Mouse (Mus musculus) myocyte (in vitro differentiated cells): Measurements from ENCODE around the gene Igf1r.

ENCODE experiments used
- E2F4 ChIP-seq: IDR thresholded peaks from one replicate; pipeline ENCODE4 v1.6.1; 2011; ENCODE audit warnings: mild to moderate bottlenecking, control low read depth, moderate library complexity; ENCODE audit not compliant: insufficient read depth
- MAX ChIP-seq: IDR thresholded peaks from one replicate; pipeline ENCODE4 v1.6.1; 2011; ENCODE audit warnings: low read depth, mild to moderate bottlenecking, control low read depth
- MYOG ChIP-seq, 3 experiments: IDR thresholded peaks; one replicate each; pipeline ENCODE4 v1.6.1; 2011; ENCODE audit warnings: control low read depth in 2 of 3, low read depth in 2 of 3, mild to moderate bottlenecking in 2 of 3; ENCODE audit not compliant: insufficient read length in 2 of 3, control insufficient read depth in 1 of 3, insufficient read depth in 1 of 3
- POLR2A ChIP-seq: IDR thresholded peaks from one replicate; pipeline ENCODE4 v1.6.1; 2011; ENCODE audit warnings: low read depth, mild to moderate bottlenecking, control low read depth, moderate library complexity; ENCODE audit not compliant: insufficient read length
- POLR2AphosphoS2 ChIP-seq: IDR thresholded peaks from one replicate; pipeline ENCODE4 v1.6.1; 2011; ENCODE audit warnings: low read depth, control low read depth; ENCODE audit not compliant: insufficient read length
- REST ChIP-seq: IDR thresholded peaks from one replicate; pipeline ENCODE4 v1.6.1; 2011; ENCODE audit warnings: mild to moderate bottlenecking, control low read depth, moderate library complexity; ENCODE audit not compliant: insufficient read depth, insufficient read length
- TCF12 ChIP-seq: IDR thresholded peaks from one replicate; pipeline ENCODE4 v1.6.1; 2011; ENCODE audit warnings: mild to moderate bottlenecking, control low read depth; ENCODE audit not compliant: poor library complexity, insufficient read depth, severe bottlenecking
- USF1 ChIP-seq: IDR thresholded peaks from one replicate; pipeline ENCODE4 v1.6.1; 2011; ENCODE audit warnings: low read depth, mild to moderate bottlenecking, control low read depth, moderate library complexity

DNA sequence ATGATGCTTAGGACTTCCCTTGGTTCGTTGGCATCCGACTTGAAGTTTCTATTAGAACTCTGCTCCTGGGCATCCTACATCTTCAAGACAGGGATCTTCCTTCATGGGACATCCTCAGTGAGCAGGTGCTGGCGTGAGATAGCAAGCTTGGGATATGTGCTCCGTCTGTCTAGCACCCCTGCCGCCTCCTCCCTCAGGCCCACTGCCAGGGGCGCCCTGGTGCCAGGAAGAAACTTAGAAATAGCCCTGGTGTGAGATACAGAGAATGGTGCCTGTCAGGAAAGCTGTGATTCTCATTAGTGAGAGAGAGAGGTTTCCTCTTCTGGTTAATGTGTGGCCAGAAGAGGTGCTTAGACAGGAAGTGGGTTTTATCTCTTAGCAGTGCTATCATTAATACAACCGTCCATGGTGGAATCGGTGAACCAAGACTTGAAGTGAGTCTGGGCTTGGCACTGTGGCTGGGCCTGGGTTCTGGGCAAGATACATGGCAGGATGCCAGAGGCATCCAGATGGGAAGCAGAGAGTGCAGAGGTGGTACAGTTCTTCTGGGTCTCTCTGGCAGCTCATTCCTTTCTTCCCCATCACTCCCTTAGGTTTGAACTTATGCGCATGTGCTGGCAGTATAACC lies 272.9 kb downstream of the Igf1r start:
- no peak for TF ChIP-seq USF1
- no peak for TF ChIP-seq E2F4
- no peak for TF ChIP-seq MYOG (IDR thresholded peaks at IDR 0.05; ENCODE audit: control insufficient read depth in 1 of 3, insufficient read depth in 1 of 3, insufficient read length in 2 of 3, low read depth in 2 of 3)
- no peak for TF ChIP-seq TCF12
- no peak for TF ChIP-seq POLR2A
- no peak for TF ChIP-seq MAX
- TF ChIP-seq POLR2AphosphoS2, result no peak
- no peak for TF ChIP-seq REST
